Mouse (Mus musculus) stomach, postnatal 0 days (tissue): Measurements from ENCODE around the gene Bsg. TPM values are rescaled to one million over a fixed set of nuclear protein-coding genes. Genes with fewer than 3 reads are reported as not detected.
A peak's percentile ranks its signal among the peaks of the same experiment; 100 is the strongest.
"Not testable (repeated sequence)": the region's sequence is repeated elsewhere in the genome, so short reads cannot be mapped to it uniquely, and the experiment has no call there.

Experiments
- ATAC-seq: fragments of 200-750 bp; cut with Nextera tagmentation; 2 replicates; pipeline ENCODE4 v1.8.0; 2017; ENCODE audit not compliant: low FRiP score, low TSS enrichment
- DNase-seq: peaks from one replicate; pipeline ENCODE4 v3.0.0-alpha.2; 2016; ENCODE audit warnings: low spot score
- H3K27ac ChIP-seq: fragments of 300-500 bp; sonication (generic); replicated peaks from 2 replicates; pipeline ENCODE4 v1.5.1; 2014; ENCODE audit warnings: mild to moderate bottlenecking, control low read depth
- H3K27me3 ChIP-seq: fragments of 300-500 bp; sonication (generic); 2 replicates; pipeline ENCODE4 v1.6.1; 2014; ENCODE audit warnings: low read length; ENCODE audit not compliant: control insufficient read depth, insufficient read depth
- H3K36me3 ChIP-seq: fragments of 300-500 bp; sonication (generic); 2 replicates; pipeline ENCODE4 v1.6.1; 2014; ENCODE audit warnings: low read length, mixed read lengths; ENCODE audit not compliant: control insufficient read depth, insufficient read depth
- H3K4me1 ChIP-seq: fragments of 300-500 bp; sonication (generic); replicated peaks from 2 replicates; pipeline ENCODE4 v1.6.1; 2014; ENCODE audit warnings: antibody characterized with exemption; ENCODE audit not compliant: control insufficient read depth, insufficient read depth
- H3K4me2 ChIP-seq: fragments of 300-500 bp; sonication (generic); replicated peaks from 2 replicates; pipeline ENCODE4 v1.6.1; 2014; ENCODE audit warnings: low read depth, mild to moderate bottlenecking, control low read depth, moderate library complexity
- H3K4me3 ChIP-seq: fragments of 300-500 bp; sonication (generic); 2 replicates; pipeline ENCODE4 v1.5.1; 2014; ENCODE audit warnings: low read depth, low read length, control low read depth
- H3K9ac ChIP-seq: fragments of 300-500 bp; sonication (generic); 2 replicates; pipeline ENCODE4 v1.6.1; 2014; ENCODE audit warnings: mild to moderate bottlenecking, low read length, control low read depth, mixed read lengths
- H3K9me3 ChIP-seq: fragments of 300-500 bp; sonication (generic); 2 replicates; pipeline ENCODE4 v1.6.1; 2016; ENCODE audit warnings: low read length; ENCODE audit not compliant: control insufficient read depth
- CTCF ChIP-seq: IDR thresholded peaks from 2 replicates; pipeline ENCODE4 v1.5.1; 2016; ENCODE audit warnings: antibody characterized with exemption, low read depth, mild to moderate bottlenecking, moderate library complexity
- EP300 ChIP-seq: optimal IDR thresholded peaks from 2 replicates; pipeline ENCODE3; 2016; ENCODE audit warnings: antibody characterized with exemption
- WGBS: fragments of 180-500 bp; shearing (Covaris S2); extraction: QIAGEN DNeasy Blood & Tissue Kit; methylation state at CpG from one replicate; pipeline ENCODE4 v1.1.7; 2014; 5-methylcytosine and 5-hydroxymethylcytosine counted together
- polyA plus RNA-seq: library from polyadenylated mRNA; unstranded; fragments of >200 nt; fragmentation: Nextera tagmentation; extraction: Ambion mirVana; gene quantifications from 2 replicates; pipeline ENCODE4 v1.2.1, GENCODE M21; 2015

The Bsg gene
- polyA plus RNA-seq, 1 experiment from 2014 or later, result 1,012 TPM

DNA sequence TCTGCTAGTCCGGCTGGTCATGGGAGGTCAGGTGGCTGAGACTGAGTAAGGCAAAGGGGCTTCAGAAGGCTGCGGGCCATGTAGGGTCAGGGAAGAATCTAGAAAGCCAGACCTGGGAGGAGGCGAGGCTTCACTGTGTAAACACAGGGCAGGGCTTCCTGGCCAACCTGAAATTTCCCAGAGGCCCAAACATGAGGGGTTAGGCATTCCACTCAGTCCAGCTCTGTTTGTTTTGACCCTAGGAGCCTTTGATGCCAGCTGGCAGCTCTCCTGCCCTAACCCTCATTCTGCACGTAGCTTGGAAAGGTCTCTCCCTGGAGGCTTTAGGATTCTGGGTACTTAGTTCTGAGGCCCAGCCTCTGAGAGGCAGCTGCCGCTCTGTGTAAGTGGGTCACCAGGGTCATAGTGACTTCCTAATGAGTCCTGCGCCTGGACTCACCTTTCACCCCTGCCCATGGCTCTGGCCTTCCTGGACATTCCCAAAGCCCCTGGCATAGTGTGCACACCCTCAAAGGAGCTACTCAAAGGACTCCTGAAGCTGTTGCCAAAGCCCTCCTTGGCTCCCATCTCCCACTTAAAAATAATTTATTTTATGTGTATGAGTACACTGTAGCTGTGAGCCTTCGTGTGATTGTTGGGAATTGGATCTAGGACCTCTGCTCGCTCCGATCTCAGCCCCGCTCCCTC lies 2.7 kb upstream of the Bsg start:
- Histone ChIP-seq H3K4me1 (peaks cover 8% of the 10 kb centered on the region), H3K4me2 (no peak overlapping the region), H3K27ac (peak overlapping the region; percentile 84), H3K36me3 (no peaks in the 10 kb centered on the region), H3K27me3 (no peaks in the 10 kb centered on the region), H3K4me3 (no peak overlapping the region), H3K9me3 (no peaks in the 10 kb centered on the region), H3K9ac (no peak overlapping the region)
- WGBS, result 24% methylated on average over 10 of the region's 10 CpGs
- ATAC-seq (peak; percentile 46), DNase-seq (peak; percentile 76)
- TF ChIP-seq EP300 (no peak), CTCF (no peak)

DNA sequence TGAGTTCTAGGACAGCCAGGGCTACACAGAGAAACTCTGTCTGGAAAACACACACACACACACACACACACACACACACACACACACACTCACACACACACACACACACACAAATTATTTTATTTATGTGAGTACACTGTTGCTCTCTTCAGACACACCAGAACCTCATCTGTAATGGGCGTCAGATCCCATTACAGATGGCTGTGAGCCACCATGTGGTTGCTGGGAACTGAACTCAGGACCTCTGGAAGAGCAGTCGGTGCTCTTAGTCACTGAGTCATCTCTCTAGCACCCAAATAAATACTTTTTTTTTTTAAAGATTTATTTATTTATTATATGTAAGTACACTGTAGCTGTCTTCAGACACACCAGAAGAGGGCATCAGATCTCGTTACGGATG lies 1.3 kb upstream of the Bsg start:
- H3K9ac ChIP-seq, H3K27me3 ChIP-seq, H3K27ac ChIP-seq, H3K36me3 ChIP-seq, H3K4me1 ChIP-seq, DNase-seq, ATAC-seq, H3K4me3 ChIP-seq, H3K4me2 ChIP-seq, H3K9me3 ChIP-seq: not testable (repeated sequence)
- WGBS, result 54% methylated on average over 2 of the region's 4 CpGs

DNA sequence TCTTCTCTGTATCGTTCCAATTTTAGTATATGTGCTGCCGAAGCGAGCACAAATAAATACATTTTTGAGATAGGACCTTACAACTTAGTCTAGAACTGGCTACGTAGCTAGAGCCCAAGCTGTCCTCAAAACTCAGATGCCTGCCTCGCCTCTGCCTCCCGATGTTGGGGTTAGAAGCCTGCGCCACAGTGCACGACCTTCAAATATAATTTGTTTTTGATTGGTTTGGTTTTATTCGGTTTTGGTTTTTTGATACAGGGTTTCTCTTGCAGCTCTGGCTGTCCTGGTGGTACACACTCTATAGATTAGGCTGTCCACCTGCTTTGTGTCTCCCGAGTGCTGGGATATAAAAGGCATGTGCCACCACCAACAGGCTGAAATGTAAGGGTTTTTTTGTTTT lies 750 bp upstream of the Bsg start:
- DNase-seq, result no peak
- Histone ChIP-seq H3K9me3 (no peaks in the 10 kb centered on the region), H3K4me3 (no peak overlapping the region), H3K4me1 (peaks cover 8% of the 10 kb centered on the region), H3K9ac (no peak overlapping the region), H3K4me2 (peak overlapping the region; percentile 83), H3K27me3 (no peaks in the 10 kb centered on the region), H3K36me3 (no peaks in the 10 kb centered on the region), H3K27ac (no peak overlapping the region)
- WGBS, result 78% methylated on average over 10 of the region's 10 CpGs
- TF ChIP-seq EP300 (no peak), CTCF (no peak)
- no peak for ATAC-seq

DNA sequence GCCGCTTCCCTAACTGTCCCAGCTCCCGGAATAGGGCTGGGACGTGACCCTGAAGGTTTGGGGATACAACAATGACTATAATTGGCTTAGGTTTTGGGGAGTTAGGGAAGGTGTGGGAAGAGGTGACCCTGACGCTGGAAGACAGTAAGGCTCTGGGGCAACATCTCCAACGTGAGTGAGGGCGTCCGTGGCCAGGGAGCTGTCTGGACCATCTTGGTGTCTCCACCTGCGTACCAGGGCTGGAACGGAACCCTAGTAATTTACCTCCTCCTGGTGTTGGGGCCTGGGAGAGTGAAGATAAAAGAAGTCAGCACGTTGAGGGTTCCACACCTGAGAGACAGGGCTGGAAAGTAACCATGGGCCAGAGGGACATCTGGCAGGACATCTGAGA lies 674 bp downstream of the Bsg start:
- Histone ChIP-seq H3K36me3 (peaks cover 5% of the 10 kb centered on the region; the same call in 1 of the 2 replicates), H3K27ac (peak overlapping the region; percentile 87), H3K4me2 (peak overlapping the region; percentile 83), H3K9me3 (no peaks in the 10 kb centered on the region), H3K4me3 (peak overlapping the region; percentile 73), H3K27me3 (no peaks in the 10 kb centered on the region), H3K4me1 (peaks cover 8% of the 10 kb centered on the region), H3K9ac (peak overlapping the region; percentile 96)
- TF ChIP-seq EP300, result no peak
- TF ChIP-seq CTCF, result no peak
- WGBS, result 6% methylated on average over 10 of the region's 10 CpGs
- ATAC-seq (no peak), DNase-seq (no peak)

DNA sequence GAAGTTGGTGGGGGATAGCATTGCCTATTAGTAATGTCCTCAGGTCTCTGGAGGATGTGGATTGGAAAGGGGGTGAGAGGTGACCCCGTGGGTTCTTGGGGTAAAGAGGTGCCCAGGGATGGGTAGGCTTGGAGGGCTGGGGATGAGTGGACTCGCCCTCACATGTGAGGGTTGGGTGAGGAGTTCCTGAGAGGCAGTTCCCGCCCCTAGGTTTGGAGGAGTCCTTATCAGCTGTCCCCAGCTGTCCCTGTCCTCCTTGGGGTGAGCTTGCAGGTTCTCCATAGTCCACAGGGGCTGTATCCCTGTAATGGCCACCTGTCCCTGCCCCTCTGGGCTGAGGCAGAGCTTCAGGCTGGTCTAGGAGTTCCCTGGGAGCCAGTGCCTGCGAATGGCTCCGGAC lies 1.7 kb downstream of the Bsg start:
- Histone ChIP-seq H3K9me3 (no peaks in the 10 kb centered on the region), H3K9ac (peak overlapping the region; percentile 47), H3K36me3 (peaks cover 13% of the 10 kb centered on the region), H3K4me1 (peaks cover 8% of the 10 kb centered on the region), H3K4me3 (peak overlapping the region; percentile 13), H3K27me3 (no peaks in the 10 kb centered on the region), H3K4me2 (peak overlapping the region; percentile 83), H3K27ac (peak overlapping the region; percentile 70; the same call in 1 of the 2 replicates)
- no peak for TF ChIP-seq CTCF
- TF ChIP-seq EP300, result no peak
- DNase-seq (no peak), ATAC-seq (no peak)
- 59% methylated on average over 5 of the region's 5 CpGs for WGBS

DNA sequence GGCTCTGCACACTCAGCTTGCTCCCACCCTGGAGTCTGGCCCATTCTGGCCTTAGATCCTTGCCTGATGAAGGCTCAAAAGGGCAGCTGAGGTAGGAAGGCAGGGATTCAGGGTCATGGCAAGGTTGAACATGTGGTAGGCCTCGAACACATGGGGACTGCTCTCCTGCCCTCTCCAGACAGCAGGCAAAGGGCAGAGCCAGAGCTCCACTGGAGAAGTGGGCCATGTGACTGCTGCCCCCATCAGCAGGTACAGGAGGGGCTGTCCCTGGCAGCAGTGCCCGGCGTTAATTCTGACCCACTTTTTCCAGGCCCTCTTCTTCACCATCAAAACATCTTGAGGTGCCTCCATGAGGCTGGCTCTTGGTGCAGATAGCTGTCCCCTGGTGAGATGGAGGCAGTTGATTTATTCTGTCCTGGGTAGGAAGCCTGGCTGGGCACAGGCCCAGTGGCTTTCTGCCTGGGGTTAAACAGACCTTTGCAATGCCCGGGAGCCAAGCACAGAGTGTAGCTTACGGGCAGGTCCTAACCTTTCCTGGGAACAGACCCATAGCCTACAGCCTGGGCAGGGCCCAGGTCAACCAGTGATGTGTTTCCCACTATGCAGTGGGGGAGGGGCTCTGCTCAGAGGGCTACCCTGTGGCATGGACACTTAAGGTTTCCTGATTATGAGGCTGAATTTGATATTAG lies 2.3 kb downstream of the Bsg start:
- Histone ChIP-seq H3K27ac (peak overlapping the region; percentile 70; the same call in 1 of the 2 replicates), H3K36me3 (peaks cover 14% of the 10 kb centered on the region), H3K4me3 (peak overlapping the region; percentile 13; the same call in 1 of the 2 replicates), H3K9me3 (no peaks in the 10 kb centered on the region), H3K27me3 (no peaks in the 10 kb centered on the region), H3K4me1 (peaks cover 8% of the 10 kb centered on the region), H3K9ac (peak overlapping the region; percentile 47; the same call in 1 of the 2 replicates), H3K4me2 (peak overlapping the region; percentile 83)
- 53% methylated on average over 5 of the region's 5 CpGs for WGBS
- no peak for DNase-seq
- TF ChIP-seq CTCF, result no peak
- no peak for TF ChIP-seq EP300
- no peak for ATAC-seq
